21 mouse cellular contexts compared by ENCODE assay signal in genomic region chr13:23591206-23591605, GRCm38 (mm10). TPM values are rescaled to one million over a fixed set of nuclear protein-coding genes. Genes with fewer than 3 reads are reported as not detected.
"Had no signal": no experiment of that assay in that cellular context is flagged by ENCODE, and none has a peak within 500 bp of the region (broad histone marks: within the 10 kb centered on the region; RNA-seq: fewer than 3 reads in every experiment).

No protein-coding gene starts in this region.

- H3K27ac ChIP-seq: lung, embryonic 15.5 days; macrophage; midbrain, embryonic 13.5 days; midbrain, embryonic 15.5 days; neural tube, embryonic 12.5 days had no signal

- DNase-seq: liver, postnatal 0 days; lung, adult 2 months; lung, postnatal 14 days; lung, postnatal 36 days; retina, postnatal 1 day; right cerebral cortex, adult 18-20 months; right cerebral cortex, postnatal 25 days; right cerebral cortex, postnatal 4 days; spleen, adult 18-20 months; thymus, adult 18-20 months; thymus, postnatal 14 days; thymus, postnatal 36 days had no signal

- H3K4me2 ChIP-seq: lung, embryonic 15.5 days; midbrain, embryonic 11.5 days; midbrain, embryonic 13.5 days; midbrain, embryonic 15.5 days; neural tube, embryonic 12.5 days had no signal

- H3K4me3 ChIP-seq: lung, embryonic 15.5 days; megakaryocyte, embryonic 14.5 days; midbrain, embryonic 13.5 days; midbrain, embryonic 15.5 days; neural tube, embryonic 12.5 days had no signal

- H3K9me3 ChIP-seq: lung, embryonic 15.5 days; megakaryocyte, embryonic 14.5 days; midbrain, embryonic 13.5 days; midbrain, embryonic 15.5 days; neural tube, embryonic 12.5 days had no signal

- H3K36me3 ChIP-seq: lung, embryonic 15.5 days; midbrain, embryonic 13.5 days; midbrain, embryonic 15.5 days; neural tube, embryonic 12.5 days had no signal

- H3K27me3 ChIP-seq: lung, embryonic 15.5 days; megakaryocyte, embryonic 14.5 days; midbrain, embryonic 13.5 days; midbrain, embryonic 15.5 days; neural tube, embryonic 12.5 days had no signal

- H3K9ac ChIP-seq: liver, postnatal 0 days; lung, embryonic 15.5 days; midbrain, embryonic 13.5 days; midbrain, embryonic 15.5 days; neural tube, embryonic 12.5 days had no signal

RNA-seq across cellular contexts. Expression of gene Hist1h2ad, which starts 17.0 kb away (rescaled TPM):
- polyA plus RNA-seq: macrophage; midbrain, postnatal 0 days had no signal

RNA-seq across cellular contexts. Expression of gene Hist1h2bf, which starts 17.2 kb away (rescaled TPM):
- polyA plus RNA-seq: macrophage; neural tube, embryonic 14.5 days had no signal
